Mouse (Mus musculus): ENCODE measurements at regions not wholly inside any gene's neighbourhood (a gene's known extent, or its start where the extent isn't known, plus 50 kb on each side); places are given as distances from the start of the nearest gene placed in this dataset.
A peak's percentile ranks its signal among the peaks of the same experiment; 100 is the strongest.

GRCm38 (mm10) chr3:143949026-143949637 is 255.9 kb downstream of the Lmo4 start:
- no peak for DNase-seq (ENCODE audit: low spot score in 2 of 2)

GRCm38 (mm10) chr3:143947938-143948267 is 257.1 kb downstream of the Lmo4 start:
- DNase-seq (ENCODE audit: low spot score in 2 of 2), result no peak

- no peak for DNase-seq (ENCODE audit: low spot score in 2 of 2)
Measured at GRCm38 (mm10) chr3:143947079-143947937, 257.7 kb downstream of the Lmo4 start.

- no peak for DNase-seq (ENCODE audit: low spot score in 2 of 2)
Measured at GRCm38 (mm10) chr3:143939068-143939709, 265.8 kb downstream of the Lmo4 start.

GRCm38 (mm10) chr3:143925322-143925721 is 279.7 kb downstream of the Lmo4 start:
- no peak for DNase-seq (ENCODE audit: low spot score in 2 of 2)

- no peak for DNase-seq (ENCODE audit: low spot score in 2 of 2)
Measured at GRCm38 (mm10) chr3:143919744-143920143, 285.3 kb downstream of the Lmo4 start.

GRCm38 (mm10) chr3:143914341-143915217 is 290.4 kb downstream of the Lmo4 start:
- DNase-seq (ENCODE audit: low spot score in 2 of 2), result no peak

- no peak for DNase-seq (ENCODE audit: low spot score in 2 of 2)
Measured at GRCm38 (mm10) chr3:143913044-143913574, 291.9 kb downstream of the Lmo4 start.

GRCm38 (mm10) chr3:143912433-143912832 is 292.6 kb downstream of the Lmo4 start:
- no peak for DNase-seq (ENCODE audit: low spot score in 2 of 2)

GRCm38 (mm10) chr3:143909341-143909740 is 295.7 kb downstream of the Lmo4 start:
- no peak for DNase-seq (ENCODE audit: low spot score in 2 of 2)

- DNase-seq (ENCODE audit: low spot score in 2 of 2), result peak in 1 of 2 experiments; percentile 1
Measured at GRCm38 (mm10) chr3:143903421-143903820, 301.6 kb downstream of the Lmo4 start.

GRCm38 (mm10) chr3:143880813-143881212 is 324.2 kb downstream of the Lmo4 start:
- DNase-seq (ENCODE audit: low spot score in 2 of 2), result no peak

- no peak for DNase-seq (ENCODE audit: low spot score in 2 of 2)
Measured at GRCm38 (mm10) chr3:143873876-143874275, 331.1 kb downstream of the Lmo4 start.

GRCm38 (mm10) chr3:143866521-143866920 is 338.5 kb downstream of the Lmo4 start:
- DNase-seq (ENCODE audit: low spot score in 2 of 2), result no peak

- no peak for DNase-seq (ENCODE audit: low spot score in 2 of 2)
Measured at GRCm38 (mm10) chr3:143865626-143866025, 339.4 kb downstream of the Lmo4 start.

GRCm38 (mm10) chr3:143864490-143864889 is 340.5 kb downstream of the Lmo4 start:
- DNase-seq (ENCODE audit: low spot score in 2 of 2), result no peak

GRCm38 (mm10) chr3:143862531-143862930 is 342.5 kb downstream of the Lmo4 start:
- DNase-seq (ENCODE audit: low spot score in 2 of 2), result no peak

- DNase-seq (ENCODE audit: low spot score in 2 of 2), result no peak
Measured at GRCm38 (mm10) chr3:143861866-143862265, 343.2 kb downstream of the Lmo4 start.

GRCm38 (mm10) chr3:143835611-143836240 is 369.3 kb downstream of the Lmo4 start:
- no peak for DNase-seq (ENCODE audit: low spot score in 2 of 2)

- DNase-seq (ENCODE audit: low spot score in 2 of 2), result no peak
Measured at GRCm38 (mm10) chr3:143834725-143835124, 370.3 kb downstream of the Lmo4 start.

GRCm38 (mm10) chr3:143823395-143823777 is 381.6 kb downstream of the Lmo4 start:
- DNase-seq (ENCODE audit: low spot score in 2 of 2), result no peak
